Mouse (Mus musculus): Measurements from ENCODE around the gene 3110040M04Rik. TPM values are rescaled to one million over a fixed set of nuclear protein-coding genes. Genes with fewer than 3 reads are reported as not detected.

3110040M04Rik gene
- polyA plus RNA-seq, 1 experiment: not detected

DNA sequence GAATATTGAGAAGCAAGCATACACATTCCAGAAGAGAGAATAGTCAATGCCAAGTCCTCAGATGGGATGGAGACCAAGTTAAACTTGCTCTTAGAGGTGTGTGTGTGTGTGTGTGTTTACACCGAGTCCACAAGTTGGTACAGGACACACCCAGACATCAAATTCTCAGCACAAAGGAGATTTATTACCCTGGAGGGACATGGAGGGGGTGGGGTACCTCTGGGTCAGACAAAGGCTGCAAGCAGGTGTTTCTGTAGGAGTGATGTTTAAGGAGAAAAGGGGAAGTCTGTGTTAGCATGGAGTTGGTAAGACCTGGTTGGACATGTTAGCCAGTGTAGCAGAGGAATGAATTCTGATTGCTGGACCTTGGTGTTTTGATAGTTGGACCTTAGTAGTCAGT lies 12.1 kb downstream of the 3110040M04Rik start:
- H3K4me1 ChIP-seq (ENCODE audit: control insufficient read depth, insufficient read depth, insufficient read length): peaks cover 2% of the 10 kb centered on the region; the same call in 1 of the 2 replicates
- H3K4me3 ChIP-seq (ENCODE audit: extremely low read depth, insufficient read depth, insufficient read length): no peak overlapping the region
- 23% methylated on average over 1 of the region's 1 CpGs for WGBS
- no peak for DNase-seq (ENCODE audit: low read depth in 1 of 2, low spot score in 2 of 2)
- H3K27ac ChIP-seq (ENCODE audit: insufficient read depth, low read length): no peak overlapping the region
- TF ChIP-seq POLR2A (IDR thresholded peaks at IDR 0.05; ENCODE audit: low read depth, low read length): no peak
- H3K36me3 ChIP-seq (ENCODE audit: control insufficient read depth, insufficient read depth, low read length): no peaks in the 10 kb centered on the region
- H3K27me3 ChIP-seq (ENCODE audit: control insufficient read depth, insufficient read depth, low read length): no peaks in the 10 kb centered on the region

DNA sequence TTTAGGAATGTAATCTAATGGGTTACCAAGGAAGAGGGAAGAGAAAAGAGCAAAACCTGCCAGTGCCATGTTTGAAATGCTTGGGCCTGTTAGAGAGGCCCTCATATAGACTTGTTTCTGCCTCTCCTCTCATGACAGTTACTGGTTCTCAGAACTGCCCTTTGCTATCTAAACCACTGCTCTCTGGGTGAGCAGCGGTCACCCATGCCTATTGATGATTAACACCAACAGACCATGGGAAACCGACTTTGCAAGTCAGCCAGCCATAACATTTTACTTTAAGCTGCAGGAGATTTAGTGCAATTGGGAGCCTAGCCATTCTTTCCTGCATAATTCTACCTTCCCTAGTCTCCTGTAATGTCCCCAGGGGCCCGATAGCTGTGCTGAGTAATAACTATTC lies 12.5 kb downstream of the 3110040M04Rik start:
- WGBS: 71% methylated on average over 3 of the region's 3 CpGs
- no peak overlapping the region for H3K27ac ChIP-seq (ENCODE audit: insufficient read depth, low read length)
- no peaks in the 10 kb centered on the region for H3K27me3 ChIP-seq (ENCODE audit: control insufficient read depth, insufficient read depth, low read length)
- DNase-seq (ENCODE audit: low read depth in 1 of 2, low spot score in 2 of 2): no peak
- H3K36me3 ChIP-seq (ENCODE audit: control insufficient read depth, insufficient read depth, low read length): no peaks in the 10 kb centered on the region
- H3K4me1 ChIP-seq (ENCODE audit: control insufficient read depth, insufficient read depth, insufficient read length): peaks cover 2% of the 10 kb centered on the region; the same call in 1 of the 2 replicates
- no peak for TF ChIP-seq CTCF (IDR thresholded peaks at IDR 0.05; ENCODE audit: extremely low read depth, insufficient read depth, insufficient read length, insufficient replicate concordance)
- no peak for TF ChIP-seq POLR2A (IDR thresholded peaks at IDR 0.05; ENCODE audit: low read depth, low read length)
- no peak overlapping the region for H3K4me3 ChIP-seq (ENCODE audit: extremely low read depth, insufficient read depth, insufficient read length)

DNA sequence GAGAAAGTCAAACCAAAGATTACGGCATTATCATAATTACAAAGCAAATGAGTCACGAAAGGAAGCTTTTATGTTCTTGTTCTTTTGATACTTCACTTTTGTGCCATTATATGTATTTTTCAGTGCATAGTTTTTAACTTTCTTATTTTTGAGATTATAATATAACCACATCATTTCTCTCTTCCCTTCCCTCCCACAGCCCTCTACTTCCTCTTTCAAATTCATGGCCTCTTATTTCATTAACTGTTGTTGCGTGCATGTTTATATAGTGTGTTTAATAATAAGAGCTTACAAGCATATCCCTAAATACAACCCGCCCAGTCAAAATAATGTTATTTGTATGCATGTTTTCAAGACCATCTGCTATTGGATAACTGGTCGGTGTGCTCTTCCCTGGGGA lies 15.1 kb downstream of the 3110040M04Rik start:
- WGBS: 78% methylated on average over 5 of the region's 5 CpGs
- H3K27me3 ChIP-seq (ENCODE audit: control insufficient read depth, insufficient read depth, low read length): no peaks in the 10 kb centered on the region
- no peak for DNase-seq (ENCODE audit: low read depth in 1 of 2, low spot score in 2 of 2)

DNA sequence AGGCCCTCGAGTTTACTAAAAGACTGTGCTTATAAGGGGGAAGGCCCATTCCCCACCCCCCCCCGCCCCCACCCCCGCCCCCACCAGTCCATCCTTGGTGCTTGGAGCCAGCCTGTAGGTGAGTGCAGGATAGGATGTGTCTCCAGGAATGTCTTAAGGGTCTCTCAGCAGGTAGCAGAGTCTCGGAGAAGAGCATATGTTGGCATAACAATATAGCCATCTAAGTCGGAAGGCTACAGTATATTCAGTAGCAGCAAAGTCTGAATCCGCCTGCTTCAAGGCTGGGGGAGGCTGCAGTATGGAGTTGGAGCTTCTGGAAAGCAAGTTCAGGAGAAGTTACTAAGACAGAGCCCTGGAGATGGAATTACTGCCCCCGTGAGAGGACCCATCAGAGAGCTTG lies 16.2 kb downstream of the 3110040M04Rik start:
- peaks cover 2% of the 10 kb centered on the region; the same call in 1 of the 2 replicates for H3K4me1 ChIP-seq (ENCODE audit: control insufficient read depth, insufficient read depth, insufficient read length)
- WGBS: 91% methylated on average over 7 of the region's 7 CpGs
- TF ChIP-seq CTCF (IDR thresholded peaks at IDR 0.05; ENCODE audit: extremely low read depth, insufficient read depth, insufficient read length, insufficient replicate concordance) (no peak), POLR2A (IDR thresholded peaks at IDR 0.05; ENCODE audit: low read depth, low read length) (no peak)
- H3K27ac ChIP-seq (ENCODE audit: insufficient read depth, low read length): no peak overlapping the region
- H3K27me3 ChIP-seq (ENCODE audit: control insufficient read depth, insufficient read depth, low read length): no peaks in the 10 kb centered on the region
- no peaks in the 10 kb centered on the region for H3K36me3 ChIP-seq (ENCODE audit: control insufficient read depth, insufficient read depth, low read length)
- no peak overlapping the region for H3K4me3 ChIP-seq (ENCODE audit: extremely low read depth, insufficient read depth, insufficient read length)
- no peak for DNase-seq (ENCODE audit: low read depth in 1 of 2, low spot score in 2 of 2)

More for the DNA sequence above, 15.1 kb downstream of the 3110040M04Rik start:
- Histone ChIP-seq H3K27ac (ENCODE audit: insufficient read depth, low read length) (no peak overlapping the region), H3K4me1 (ENCODE audit: control insufficient read depth, insufficient read depth, insufficient read length) (peaks cover 2% of the 10 kb centered on the region; the same call in 1 of the 2 replicates), H3K36me3 (ENCODE audit: control insufficient read depth, insufficient read depth, low read length) (no peaks in the 10 kb centered on the region), H3K4me3 (ENCODE audit: extremely low read depth, insufficient read depth, insufficient read length) (no peak overlapping the region)
- TF ChIP-seq CTCF (IDR thresholded peaks at IDR 0.05; ENCODE audit: extremely low read depth, insufficient read depth, insufficient read length, insufficient replicate concordance): no peak

DNA sequence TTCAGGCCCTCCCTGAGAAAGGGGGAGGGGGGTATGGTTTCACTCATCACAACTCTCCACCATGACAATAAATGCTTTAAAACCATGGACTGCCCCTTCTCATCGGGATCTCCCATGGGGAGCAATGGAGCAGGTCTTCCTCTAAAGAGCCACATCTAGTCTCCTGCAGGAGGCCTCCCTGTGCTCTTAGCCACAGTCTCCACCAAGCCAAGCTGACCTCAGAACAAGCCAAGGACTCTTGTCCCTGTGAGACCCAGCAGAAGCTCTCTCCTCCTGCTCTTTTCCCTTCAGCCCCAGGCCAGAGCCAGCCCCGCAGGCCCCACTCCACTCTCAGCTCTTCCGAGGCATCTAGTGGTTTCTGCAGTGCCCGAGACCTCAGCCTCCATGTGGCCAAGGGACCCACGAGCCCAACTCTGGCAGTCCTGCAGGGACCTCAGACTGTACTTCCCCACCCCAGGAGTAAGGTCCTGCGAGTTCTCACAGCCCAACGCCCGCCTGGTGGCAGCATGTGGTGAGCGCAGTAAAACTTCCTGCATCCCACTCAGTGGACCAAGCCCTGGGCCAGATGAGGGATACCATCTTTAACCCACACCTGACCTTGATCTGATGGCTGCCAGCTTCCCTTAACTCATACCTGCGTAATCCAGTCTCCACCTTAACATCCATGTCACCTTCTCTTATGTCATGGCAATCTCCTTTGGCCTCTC lies 18.8 kb downstream of the 3110040M04Rik start:
- WGBS: 86% methylated on average over 10 of the region's 10 CpGs
- Histone ChIP-seq H3K36me3 (ENCODE audit: control insufficient read depth, insufficient read depth, low read length) (no peaks in the 10 kb centered on the region), H3K4me3 (ENCODE audit: extremely low read depth, insufficient read depth, insufficient read length) (no peak overlapping the region), H3K4me1 (ENCODE audit: control insufficient read depth, insufficient read depth, insufficient read length) (peaks cover 2% of the 10 kb centered on the region; the same call in 1 of the 2 replicates), H3K27ac (ENCODE audit: insufficient read depth, low read length) (no peak overlapping the region), H3K27me3 (ENCODE audit: control insufficient read depth, insufficient read depth, low read length) (no peaks in the 10 kb centered on the region)
- DNase-seq (ENCODE audit: low read depth in 1 of 2, low spot score in 2 of 2): no peak
- TF ChIP-seq POLR2A (IDR thresholded peaks at IDR 0.05; ENCODE audit: low read depth, low read length) (no peak), CTCF (IDR thresholded peaks at IDR 0.05; ENCODE audit: extremely low read depth, insufficient read depth, insufficient read length, insufficient replicate concordance) (no peak)

DNA sequence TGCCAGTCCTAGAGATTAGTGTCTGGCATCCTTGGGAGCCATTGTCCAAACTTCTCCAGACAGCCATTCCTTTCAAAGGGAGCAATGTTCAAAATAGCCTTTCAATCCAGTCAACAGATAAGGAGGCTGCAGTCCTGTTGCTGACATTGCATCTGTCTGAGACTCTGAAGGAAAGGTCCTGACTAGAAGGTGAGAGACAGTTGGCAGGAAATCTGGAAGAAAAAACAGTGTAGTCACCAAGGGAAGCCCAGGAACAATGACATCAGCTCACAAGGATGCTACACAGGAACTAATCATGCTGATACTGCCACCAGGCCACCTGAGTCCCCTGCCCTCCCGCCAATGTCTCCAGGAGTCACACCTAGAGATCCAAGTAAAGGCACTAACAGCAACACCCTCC lies 19.5 kb downstream of the 3110040M04Rik start:
- Histone ChIP-seq H3K4me1 (ENCODE audit: control insufficient read depth, insufficient read depth, insufficient read length) (peaks cover 2% of the 10 kb centered on the region; the same call in 1 of the 2 replicates), H3K36me3 (ENCODE audit: control insufficient read depth, insufficient read depth, low read length) (no peaks in the 10 kb centered on the region), H3K27me3 (ENCODE audit: control insufficient read depth, insufficient read depth, low read length) (no peaks in the 10 kb centered on the region), H3K4me3 (ENCODE audit: extremely low read depth, insufficient read depth, insufficient read length) (no peak overlapping the region), H3K27ac (ENCODE audit: insufficient read depth, low read length) (no peak overlapping the region)
- WGBS: 100% methylated on average over 1 of the region's 1 CpGs
- TF ChIP-seq POLR2A (IDR thresholded peaks at IDR 0.05; ENCODE audit: low read depth, low read length): no peak
- no peak for TF ChIP-seq CTCF (IDR thresholded peaks at IDR 0.05; ENCODE audit: extremely low read depth, insufficient read depth, insufficient read length, insufficient replicate concordance)
- DNase-seq (ENCODE audit: low read depth in 1 of 2, low spot score in 2 of 2): no peak

DNA sequence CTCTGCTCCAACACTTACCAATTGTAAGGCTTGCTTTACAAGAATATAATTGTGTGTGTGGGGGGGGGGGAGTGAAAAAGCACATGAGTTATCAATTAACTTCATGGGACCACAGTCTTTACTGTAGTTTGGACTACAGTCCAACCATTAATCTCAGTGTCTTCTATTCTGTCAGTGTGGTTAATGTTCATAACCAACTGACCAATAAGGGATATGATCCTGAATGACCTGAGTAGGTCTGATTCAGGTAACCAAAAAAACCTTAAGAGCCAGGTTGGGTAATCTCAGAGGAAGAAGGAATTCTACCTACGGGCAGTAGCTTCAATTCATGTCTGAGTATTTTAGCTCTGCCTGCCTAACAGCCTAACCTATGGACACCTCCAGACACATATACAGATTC lies 20.6 kb downstream of the 3110040M04Rik start:
- no peak for DNase-seq (ENCODE audit: low read depth in 1 of 2, low spot score in 2 of 2)
- Histone ChIP-seq H3K36me3 (ENCODE audit: control insufficient read depth, insufficient read depth, low read length) (no peaks in the 10 kb centered on the region), H3K27ac (ENCODE audit: insufficient read depth, low read length) (no peak overlapping the region), H3K4me1 (ENCODE audit: control insufficient read depth, insufficient read depth, insufficient read length) (no peaks in the 10 kb centered on the region; the same call in 1 of the 2 replicates), H3K27me3 (ENCODE audit: control insufficient read depth, insufficient read depth, low read length) (no peaks in the 10 kb centered on the region), H3K4me3 (ENCODE audit: extremely low read depth, insufficient read depth, insufficient read length) (no peak overlapping the region)
- WGBS: 98% methylated on average over 1 of the region's 1 CpGs
- no peak for TF ChIP-seq POLR2A (IDR thresholded peaks at IDR 0.05; ENCODE audit: low read depth, low read length)
- TF ChIP-seq CTCF (IDR thresholded peaks at IDR 0.05; ENCODE audit: extremely low read depth, insufficient read depth, insufficient read length, insufficient replicate concordance): no peak
